Mouse (Mus musculus): ENCODE results near the gene Lhx2.

DNA sequence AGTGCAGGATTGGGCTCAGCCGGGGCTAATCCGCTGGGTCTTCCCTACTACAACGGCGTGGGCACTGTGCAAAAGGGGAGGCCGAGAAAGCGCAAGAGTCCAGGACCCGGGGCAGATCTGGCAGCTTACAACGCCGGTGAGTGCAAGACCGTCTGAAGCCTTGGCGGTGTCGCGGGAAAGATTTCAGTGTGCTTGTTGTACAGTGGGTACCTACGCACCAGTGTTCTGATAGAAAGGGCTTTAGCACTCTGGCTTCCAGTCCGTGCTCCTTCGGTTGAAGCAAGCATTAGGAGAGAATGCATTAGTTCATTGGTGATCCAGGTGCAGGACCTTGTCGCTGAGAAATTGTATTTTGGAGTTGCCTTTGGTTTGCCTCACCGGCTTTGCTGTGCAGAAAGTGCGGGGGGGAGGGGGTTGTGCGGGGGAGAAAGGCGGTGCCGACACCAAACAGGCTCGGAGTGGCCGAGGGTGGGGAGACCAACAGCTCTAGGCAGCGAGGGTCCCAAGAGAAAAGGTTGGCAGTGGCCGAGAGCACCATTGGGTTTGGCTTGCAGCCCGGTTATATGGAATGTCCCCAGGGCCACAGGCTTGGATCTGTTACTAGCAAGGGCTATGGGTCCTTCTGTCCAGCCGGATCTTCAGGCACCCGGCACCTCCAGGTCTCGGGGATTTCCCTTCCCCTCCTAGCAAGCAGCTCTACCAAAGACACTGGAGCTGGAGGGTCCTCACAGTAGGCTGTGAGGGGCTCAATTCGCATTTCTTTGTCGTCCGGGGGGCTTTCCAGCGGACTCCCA, 15.8 kb downstream of the Lhx2 start:
- no peak for TF ChIP-seq CTCF (IDR thresholded peaks at IDR 0.05; ENCODE audit: low read depth, low read length)
- TF ChIP-seq POLR2A (IDR thresholded peaks at IDR 0.05; ENCODE audit: insufficient read depth, low read length), result no peak
